Mouse (Mus musculus): ENCODE measurements around the gene Cd180. TPM values are rescaled to one million over a fixed set of nuclear protein-coding genes. Genes with fewer than 3 reads are reported as not detected.

The Cd180 gene
- polyA plus RNA-seq, 1 experiment from 2014 or later = 0.44 TPM

DNA sequence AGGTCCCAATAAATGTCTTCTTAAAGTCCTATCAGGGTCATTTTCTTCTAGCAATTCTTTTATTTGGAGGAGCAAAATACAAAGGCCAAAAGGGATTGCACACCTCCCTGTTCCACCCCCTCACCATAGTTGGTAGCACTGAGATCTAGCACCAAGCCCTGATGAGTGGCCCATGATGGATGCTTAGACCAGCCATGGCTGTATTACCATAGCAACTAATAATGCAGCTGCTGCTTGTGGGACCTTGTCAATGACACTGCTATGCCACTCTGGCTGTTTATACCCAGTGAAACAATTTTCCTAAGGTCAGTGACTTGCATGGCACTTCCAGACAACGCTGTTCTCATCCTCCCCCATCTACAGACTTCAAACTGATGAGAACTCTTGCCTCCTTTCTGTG, 70.9 kb downstream of the Cd180 start:
- no peaks in the 10 kb centered on the region for H3K9me3 ChIP-seq (replicated peaks)
- H3K4me2 ChIP-seq (replicated peaks) = no peak overlapping the region
- no peaks in the 10 kb centered on the region for H3K4me1 ChIP-seq
- ATAC-seq (ENCODE audit: insufficient number of reproducible peaks, low FRiP score, low TSS enrichment, low read depth) = no peak
- WGBS = 90% methylated on average over 1 of the region's 1 CpGs
- H3K9ac ChIP-seq = no peak overlapping the region
- no peak overlapping the region for H3K4me3 ChIP-seq (replicated peaks)
- peaks cover 16% of the 10 kb centered on the region for H3K36me3 ChIP-seq
- H3K27me3 ChIP-seq = no peaks in the 10 kb centered on the region
- H3K27ac ChIP-seq (replicated peaks) = no peak overlapping the region

DNA sequence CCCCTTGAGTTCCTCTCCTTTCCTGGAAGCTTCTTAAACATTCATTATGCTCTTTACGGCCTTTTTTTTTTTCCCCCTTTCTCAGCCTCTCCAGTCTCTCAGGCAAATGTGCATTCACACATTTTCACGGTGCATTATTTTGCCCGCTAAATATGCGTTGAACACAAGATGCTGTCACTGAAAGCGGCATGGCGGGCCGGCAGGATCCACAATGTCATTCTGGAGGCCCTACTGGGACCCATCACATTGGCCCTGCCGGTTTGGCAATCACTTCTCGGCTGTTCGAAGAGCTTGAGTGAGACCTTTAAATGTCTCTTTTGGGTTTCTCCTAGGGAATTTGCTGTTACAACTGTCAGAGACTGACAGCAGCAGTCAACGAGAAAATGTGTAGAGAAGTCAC, 71.9 kb downstream of the Cd180 start:
- H3K36me3 ChIP-seq = peaks cover 14% of the 10 kb centered on the region
- no peak overlapping the region for H3K27ac ChIP-seq (replicated peaks)
- no peak overlapping the region for H3K4me2 ChIP-seq (replicated peaks)
- H3K4me3 ChIP-seq (replicated peaks) = no peak overlapping the region
- no peaks in the 10 kb centered on the region for H3K9me3 ChIP-seq (replicated peaks)
- H3K9ac ChIP-seq = no peak overlapping the region
- no peaks in the 10 kb centered on the region for H3K27me3 ChIP-seq
- WGBS = 75% methylated on average over 11 of the region's 11 CpGs
- ATAC-seq (ENCODE audit: insufficient number of reproducible peaks, low FRiP score, low TSS enrichment, low read depth) = no peak
- no peaks in the 10 kb centered on the region for H3K4me1 ChIP-seq

- H3K36me3 ChIP-seq = peaks cover 13% of the 10 kb centered on the region; the same call in 1 of the 2 replicates
- H3K9me3 ChIP-seq (replicated peaks) = no peaks in the 10 kb centered on the region
- WGBS = 61% methylated on average over 7 of the region's 7 CpGs
- H3K4me1 ChIP-seq = no peaks in the 10 kb centered on the region
- no peak overlapping the region for H3K9ac ChIP-seq
- no peaks in the 10 kb centered on the region for H3K27me3 ChIP-seq
- no peak overlapping the region for H3K4me3 ChIP-seq (replicated peaks)
- ATAC-seq (ENCODE audit: insufficient number of reproducible peaks, low FRiP score, low TSS enrichment, low read depth) = no peak
- H3K27ac ChIP-seq (replicated peaks) = no peak overlapping the region
- H3K4me2 ChIP-seq (replicated peaks) = no peak overlapping the region
Observed at GRCm38 (mm10) chr13:102767110-102767509, 73.8 kb downstream of the Cd180 start.

GRCm38 (mm10) chr13:102768512-102768911, 75.2 kb downstream of the Cd180 start:
- Histone ChIP-seq H3K9ac (no peak overlapping the region), H3K27me3 (no peaks in the 10 kb centered on the region), H3K4me1 (no peaks in the 10 kb centered on the region), H3K4me3 (replicated peaks) (no peak overlapping the region), H3K27ac (replicated peaks) (no peak overlapping the region), H3K9me3 (replicated peaks) (no peaks in the 10 kb centered on the region), H3K36me3 (peaks cover 13% of the 10 kb centered on the region; the same call in 1 of the 2 replicates), H3K4me2 (replicated peaks) (no peak overlapping the region)
- WGBS = 83% methylated on average over 11 of the region's 11 CpGs
- no peak for ATAC-seq (ENCODE audit: insufficient number of reproducible peaks, low FRiP score, low TSS enrichment, low read depth)

GRCm38 (mm10) chr13:102770194-102770593, 76.8 kb downstream of the Cd180 start:
- H3K9me3 ChIP-seq (replicated peaks) = no peaks in the 10 kb centered on the region
- no peak overlapping the region for H3K9ac ChIP-seq
- ATAC-seq (ENCODE audit: insufficient number of reproducible peaks, low FRiP score, low TSS enrichment, low read depth) = no peak
- H3K27me3 ChIP-seq = no peaks in the 10 kb centered on the region
- peaks cover 9% of the 10 kb centered on the region; the same call in 1 of the 2 replicates for H3K4me1 ChIP-seq
- H3K4me2 ChIP-seq (replicated peaks) = no peak overlapping the region
- no peak overlapping the region for H3K4me3 ChIP-seq (replicated peaks)
- no peak overlapping the region for H3K27ac ChIP-seq (replicated peaks)
- WGBS = 55% methylated on average over 8 of the region's 8 CpGs
- H3K36me3 ChIP-seq = peaks cover 13% of the 10 kb centered on the region; the same call in 1 of the 2 replicates

- no peak overlapping the region for H3K9ac ChIP-seq
- no peaks in the 10 kb centered on the region for H3K9me3 ChIP-seq (replicated peaks)
- no peak overlapping the region for H3K27ac ChIP-seq (replicated peaks)
- H3K27me3 ChIP-seq = no peaks in the 10 kb centered on the region
- 0 out of 2 replicates have a peak, but pooled peaks cover 8% of the 10 kb centered on the region for H3K36me3 ChIP-seq
- peaks cover 9% of the 10 kb centered on the region; the same call in 1 of the 2 replicates for H3K4me1 ChIP-seq
- no peak for ATAC-seq (ENCODE audit: insufficient number of reproducible peaks, low FRiP score, low TSS enrichment, low read depth)
- H3K4me3 ChIP-seq (replicated peaks) = no peak overlapping the region
- no peak overlapping the region for H3K4me2 ChIP-seq (replicated peaks)
- WGBS = 83% methylated on average over 9 of the region's 9 CpGs
Observed at GRCm38 (mm10) chr13:102773169-102773568, 79.8 kb downstream of the Cd180 start.

GRCm38 (mm10) chr13:102774786-102775201, 81.4 kb downstream of the Cd180 start:
- peak; percentile 82 for ATAC-seq (ENCODE audit: insufficient number of reproducible peaks, low FRiP score, low TSS enrichment, low read depth)
- 29% methylated on average over 7 of the region's 7 CpGs for WGBS
- Histone ChIP-seq H3K4me1 (peaks cover 9% of the 10 kb centered on the region; the same call in 1 of the 2 replicates), H3K36me3 (0 out of 2 replicates have a peak, but pooled peaks cover 8% of the 10 kb centered on the region), H3K27me3 (no peaks in the 10 kb centered on the region), H3K9me3 (replicated peaks) (no peaks in the 10 kb centered on the region), H3K9ac (no peak overlapping the region), H3K4me3 (replicated peaks) (no peak overlapping the region), H3K27ac (replicated peaks) (peak overlapping the region; percentile 68), H3K4me2 (replicated peaks) (0 out of 2 replicates have a peak overlapping the region, but pooled peaks have one; percentile 21)

DNA sequence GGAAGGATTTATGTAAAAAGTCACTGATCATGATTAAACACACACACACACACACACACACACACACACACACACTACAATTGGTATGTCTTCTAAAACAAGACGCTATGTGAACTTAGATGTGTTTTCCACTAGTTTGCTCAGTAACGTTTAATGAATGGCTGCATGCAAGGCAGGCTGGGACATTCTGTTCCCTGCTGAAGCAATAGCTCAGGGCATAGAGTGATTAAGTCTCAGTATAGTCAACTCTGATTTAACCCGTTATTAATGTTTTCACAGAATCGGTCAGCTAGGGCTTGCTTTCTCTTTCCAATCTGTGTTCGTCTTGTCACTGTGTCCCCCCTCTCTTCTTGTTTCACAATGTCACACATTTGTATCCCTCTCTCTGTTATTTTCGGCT, 82.1 kb downstream of the Cd180 start:
- Histone ChIP-seq H3K4me2 (replicated peaks) (no peak overlapping the region), H3K4me3 (replicated peaks) (no peak overlapping the region), H3K9ac (no peak overlapping the region), H3K4me1 (peaks cover 9% of the 10 kb centered on the region; the same call in 1 of the 2 replicates), H3K36me3 (0 out of 2 replicates have a peak, but pooled peaks cover 4% of the 10 kb centered on the region), H3K27me3 (no peaks in the 10 kb centered on the region), H3K27ac (replicated peaks) (0 out of 2 replicates have a peak overlapping the region, but pooled peaks have one; percentile 22), H3K9me3 (replicated peaks) (no peaks in the 10 kb centered on the region)
- WGBS = 78% methylated on average over 6 of the region's 6 CpGs
- no peak for ATAC-seq (ENCODE audit: insufficient number of reproducible peaks, low FRiP score, low TSS enrichment, low read depth)

DNA sequence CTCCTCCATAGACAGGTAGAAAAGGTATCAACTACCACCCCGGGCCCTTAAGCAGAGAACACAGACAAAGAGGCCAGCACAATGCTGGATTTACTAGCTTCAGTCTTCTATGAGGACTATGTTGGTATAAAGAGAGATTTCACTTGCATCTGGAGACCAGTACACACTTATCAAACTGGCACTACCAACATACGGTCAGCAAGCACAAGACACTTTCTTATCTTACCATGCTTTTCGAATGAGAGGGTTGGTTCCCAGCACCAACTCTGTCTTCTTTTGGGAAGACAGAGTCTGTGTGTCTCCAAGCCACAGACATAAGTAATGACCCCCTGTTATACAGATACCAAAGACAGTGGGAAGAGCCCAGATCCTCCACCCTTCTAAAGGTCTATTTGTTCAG, 85.5 kb downstream of the Cd180 start:
- 91% methylated on average over 3 of the region's 3 CpGs for WGBS
- Histone ChIP-seq H3K36me3 (peaks cover 9% of the 10 kb centered on the region; the same call in 1 of the 2 replicates), H3K9me3 (replicated peaks) (no peaks in the 10 kb centered on the region), H3K27ac (replicated peaks) (no peak overlapping the region), H3K4me3 (replicated peaks) (no peak overlapping the region), H3K27me3 (no peaks in the 10 kb centered on the region), H3K4me1 (peaks cover 9% of the 10 kb centered on the region; the same call in 1 of the 2 replicates), H3K9ac (no peak overlapping the region), H3K4me2 (replicated peaks) (no peak overlapping the region)
- no peak for ATAC-seq (ENCODE audit: insufficient number of reproducible peaks, low FRiP score, low TSS enrichment, low read depth)

- H3K9me3 ChIP-seq (replicated peaks) = no peaks in the 10 kb centered on the region
- ATAC-seq (ENCODE audit: insufficient number of reproducible peaks, low FRiP score, low TSS enrichment, low read depth) = no peak
- H3K27me3 ChIP-seq = no peaks in the 10 kb centered on the region
- 92% methylated on average over 3 of the region's 3 CpGs for WGBS
- peaks cover 9% of the 10 kb centered on the region; the same call in 1 of the 2 replicates for H3K36me3 ChIP-seq
- H3K27ac ChIP-seq (replicated peaks) = no peak overlapping the region
- no peak overlapping the region for H3K4me2 ChIP-seq (replicated peaks)
- no peak overlapping the region for H3K9ac ChIP-seq
- H3K4me1 ChIP-seq = peaks cover 5% of the 10 kb centered on the region; the same call in 1 of the 2 replicates
- no peak overlapping the region for H3K4me3 ChIP-seq (replicated peaks)
Observed at GRCm38 (mm10) chr13:102779275-102779674, 85.9 kb downstream of the Cd180 start.

GRCm38 (mm10) chr13:102783531-102784310, 90.4 kb downstream of the Cd180 start:
- WGBS = 73% methylated on average over 7 of the region's 7 CpGs
- Histone ChIP-seq H3K4me2 (replicated peaks) (no peak overlapping the region), H3K27ac (replicated peaks) (no peak overlapping the region), H3K36me3 (peaks cover 11% of the 10 kb centered on the region; the same call in 1 of the 2 replicates), H3K27me3 (no peaks in the 10 kb centered on the region), H3K4me3 (replicated peaks) (no peak overlapping the region), H3K4me1 (no peaks in the 10 kb centered on the region), H3K9me3 (replicated peaks) (no peaks in the 10 kb centered on the region), H3K9ac (no peak overlapping the region)
- ATAC-seq (ENCODE audit: insufficient number of reproducible peaks, low FRiP score, low TSS enrichment, low read depth) = no peak

All from embryonic facial prominence, embryonic 15.5 days (tissue).